Mouse (Mus musculus): ENCODE measurements around the gene Tex9.
"Not testable (repeated sequence)": the region's sequence is repeated elsewhere in the genome, so short reads cannot be mapped to it uniquely, and the experiment has no call there.

Gene Tex9

GRCm38 (mm10) chr9:72437822-72438701 is 54.0 kb downstream of the Tex9 start, which contains the start of gene Mns1:
Gene Mns1 (plus strand): TSS chr9:72438011.
- DNase-seq = peak; percentile 92

GRCm38 (mm10) chr9:72434876-72435275 is 57.1 kb downstream of the Tex9 start:
- no peak for DNase-seq

GRCm38 (mm10) chr9:72427861-72428260 is 64.2 kb downstream of the Tex9 start:
- no peak for DNase-seq

- no peak for DNase-seq
Observed at GRCm38 (mm10) chr9:72425300-72425850, 66.6 kb downstream of the Tex9 start.

- no peak for DNase-seq
Observed at GRCm38 (mm10) chr9:72422753-72423152, 69.3 kb downstream of the Tex9 start.

- no peak for DNase-seq
Observed at GRCm38 (mm10) chr9:72422284-72422683, 69.7 kb downstream of the Tex9 start.

- no peak for DNase-seq
Observed at GRCm38 (mm10) chr9:72420490-72420889, 71.5 kb downstream of the Tex9 start.

- no peak for DNase-seq
Observed at GRCm38 (mm10) chr9:72418443-72418842, 73.6 kb downstream of the Tex9 start.

- no peak for DNase-seq
Observed at GRCm38 (mm10) chr9:72411746-72412145, 80.3 kb downstream of the Tex9 start.

- no peak for DNase-seq
Observed at GRCm38 (mm10) chr9:72409381-72410225, 82.4 kb downstream of the Tex9 start.

- DNase-seq = peak; percentile 73
Observed at GRCm38 (mm10) chr9:72408131-72408586, 83.9 kb downstream of the Tex9 start.

- DNase-seq = no peak
Observed at GRCm38 (mm10) chr9:72405882-72406638, 86.0 kb downstream of the Tex9 start.

- no peak for DNase-seq
Observed at GRCm38 (mm10) chr9:72404934-72405333, 87.1 kb downstream of the Tex9 start.

GRCm38 (mm10) chr9:72404446-72404845 is 87.6 kb downstream of the Tex9 start:
- DNase-seq = no peak

- DNase-seq = no peak
Observed at GRCm38 (mm10) chr9:72403421-72403820, 88.6 kb downstream of the Tex9 start.

- DNase-seq = not testable (repeated sequence)
Observed at GRCm38 (mm10) chr9:72401769-72402168, 90.2 kb downstream of the Tex9 start.
